Mouse (Mus musculus): ENCODE measurements around the gene Foxp2. TPM values are rescaled to one million over a fixed set of nuclear protein-coding genes. Genes with fewer than 3 reads are reported as not detected.

Gene Foxp2
- total RNA-seq, 2 experiments from 2014 or later: 1.2 to 1.4 TPM

DNA sequence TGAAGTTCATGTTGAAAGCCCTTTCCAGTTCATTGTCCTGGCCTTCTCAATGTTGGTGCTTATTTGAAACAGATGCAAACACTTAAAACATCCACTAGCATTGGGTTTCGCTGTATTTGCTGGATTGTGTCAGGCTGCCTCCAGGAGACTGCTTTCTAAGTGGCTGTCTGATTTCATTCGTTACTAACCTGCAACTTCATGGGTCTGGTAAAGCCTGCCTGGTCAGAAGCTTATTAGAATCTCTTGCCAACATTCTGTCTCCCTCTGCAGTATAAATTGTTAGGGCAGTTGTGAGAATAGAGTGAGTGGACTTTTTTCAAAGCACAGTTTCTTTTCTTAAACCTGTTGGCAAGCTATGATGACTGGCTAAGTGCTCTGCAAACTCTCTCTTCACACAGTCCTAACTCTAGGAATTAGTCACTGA, 420.4 kb downstream of the Foxp2 start:
- intact Hi-C loops (cut with DNase I; ENCODE audit: low total_unique reads): no loop called here
- no peak for DNase-seq

DNA sequence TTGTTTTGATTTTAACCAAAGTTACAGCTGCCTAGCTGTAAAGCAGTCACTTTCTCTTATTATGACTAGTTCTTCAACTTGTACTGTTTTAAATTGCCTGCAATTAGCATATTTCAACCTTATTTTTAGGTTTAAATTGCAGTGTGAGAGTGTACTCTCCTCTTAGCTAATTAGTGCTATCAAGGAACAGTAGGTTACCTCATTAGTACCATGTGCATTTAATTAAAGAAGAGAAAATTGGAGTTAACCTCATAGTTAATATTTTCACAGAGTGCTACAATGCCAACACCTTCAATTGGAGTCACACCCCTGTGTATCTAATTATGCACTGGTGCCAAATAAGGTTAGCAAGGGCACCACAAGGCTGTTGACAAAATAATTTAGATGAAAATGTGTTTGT, 421.9 kb downstream of the Foxp2 start:
- intact Hi-C loops (cut with DNase I; ENCODE audit: low total_unique reads): no loop called here
- DNase-seq: no peak

DNA sequence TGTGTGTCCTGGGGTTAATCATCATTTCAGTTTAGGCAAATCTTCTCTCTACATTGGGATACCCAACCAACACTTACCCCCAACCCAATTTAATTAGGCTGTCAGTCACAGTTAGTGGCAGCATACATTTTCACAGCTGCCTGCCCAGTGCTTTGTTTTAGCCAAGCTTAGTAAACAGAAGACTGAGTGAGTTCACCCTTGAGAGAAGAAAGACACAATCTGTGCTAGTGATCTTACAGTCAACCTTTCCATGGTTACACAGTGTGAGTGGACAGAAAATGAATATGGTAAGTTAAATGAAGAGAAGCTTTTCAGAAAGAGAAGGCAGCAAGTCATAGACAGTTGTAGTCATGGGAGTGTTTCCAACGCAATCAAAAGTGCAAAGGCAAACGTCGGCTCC, 446.6 kb downstream of the Foxp2 start:
- intact Hi-C loops (cut with DNase I; ENCODE audit: low total_unique reads): no loop called here
- DNase-seq: no peak

DNA sequence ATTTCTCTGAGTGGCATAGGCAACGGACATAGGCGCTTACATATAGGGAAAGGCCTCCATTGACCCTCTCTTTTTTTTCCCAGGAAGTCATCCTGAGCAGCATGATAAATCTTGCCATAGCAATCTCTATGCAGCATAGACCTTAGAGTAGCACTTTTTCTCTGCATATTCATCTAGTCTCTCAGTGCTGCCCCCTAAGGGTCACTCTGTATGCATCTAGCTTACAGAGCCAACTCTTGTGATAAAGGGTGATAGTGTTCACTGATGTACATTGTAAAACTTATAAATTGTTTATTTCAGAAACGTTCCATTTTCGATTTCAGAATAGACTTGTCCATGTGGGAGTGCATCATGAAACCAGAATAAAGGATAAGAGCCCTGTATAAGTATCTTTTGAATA, 454.7 kb downstream of the Foxp2 start:
- no peak for DNase-seq
- intact Hi-C loops (cut with DNase I; ENCODE audit: low total_unique reads): no loop called here

DNA sequence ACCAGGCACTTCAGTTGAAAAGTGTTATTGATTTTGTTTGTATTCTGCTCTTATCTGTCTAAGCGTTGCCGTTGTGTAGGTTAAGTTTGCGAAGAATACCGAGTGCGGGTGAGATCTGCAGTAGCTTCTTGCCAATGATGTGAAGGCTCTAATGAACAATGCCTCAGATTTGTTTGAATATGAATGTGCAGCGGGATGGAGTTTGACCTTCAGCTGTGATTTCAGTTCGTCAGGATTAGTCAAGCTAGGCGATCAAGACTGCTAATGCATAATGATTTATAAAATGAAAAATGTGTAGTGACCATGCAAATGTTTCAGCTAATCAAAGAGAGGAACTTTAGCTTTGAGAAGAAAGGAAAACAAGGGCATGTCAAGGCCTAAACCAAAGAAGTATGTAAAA, 469.1 kb downstream of the Foxp2 start:
- no peak for DNase-seq
- intact Hi-C loops (cut with DNase I; ENCODE audit: low total_unique reads): no loop called here

DNA sequence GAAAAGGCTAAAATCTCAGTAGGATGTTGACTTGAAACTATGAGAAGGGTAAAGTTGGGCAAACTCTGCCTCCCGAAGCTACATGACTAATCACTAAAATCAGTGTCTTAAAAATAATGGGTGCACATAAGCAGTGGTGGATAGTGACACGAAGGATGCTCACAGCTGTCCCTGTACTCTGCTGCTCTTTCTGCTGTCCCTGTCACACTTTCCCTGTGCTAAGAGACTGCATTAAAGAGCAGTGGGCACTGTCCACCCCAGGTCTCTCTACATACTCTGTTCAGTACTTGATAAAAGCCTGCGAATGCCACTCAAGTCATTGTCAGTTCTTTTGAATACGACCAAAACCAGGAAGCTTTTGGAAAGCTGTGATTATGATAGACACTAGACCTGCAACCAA, 469.7 kb downstream of the Foxp2 start:
- intact Hi-C loops (cut with DNase I; ENCODE audit: low total_unique reads): no loop called here
- no peak for DNase-seq

DNA sequence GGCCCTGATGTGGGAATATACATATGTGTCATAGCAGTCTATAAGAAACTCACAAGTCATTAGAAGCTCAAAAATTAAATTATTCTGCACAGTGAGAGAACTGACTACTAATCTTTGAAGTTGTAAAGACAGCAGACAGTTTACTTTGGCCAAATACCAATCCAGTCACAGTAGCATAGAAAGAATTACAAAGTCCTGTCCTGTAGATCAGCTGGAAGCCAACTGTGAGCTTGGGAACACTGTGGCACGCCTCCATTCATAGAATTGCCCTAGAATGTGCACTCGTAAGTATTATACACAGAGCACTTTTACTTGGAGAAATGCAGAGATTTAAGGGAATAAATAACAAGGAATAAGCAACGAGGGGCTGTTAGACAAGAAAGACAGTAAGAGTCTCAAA, 472.5 kb downstream of the Foxp2 start:
- no peak for DNase-seq
- intact Hi-C loops (cut with DNase I; ENCODE audit: low total_unique reads): no loop called here

DNA sequence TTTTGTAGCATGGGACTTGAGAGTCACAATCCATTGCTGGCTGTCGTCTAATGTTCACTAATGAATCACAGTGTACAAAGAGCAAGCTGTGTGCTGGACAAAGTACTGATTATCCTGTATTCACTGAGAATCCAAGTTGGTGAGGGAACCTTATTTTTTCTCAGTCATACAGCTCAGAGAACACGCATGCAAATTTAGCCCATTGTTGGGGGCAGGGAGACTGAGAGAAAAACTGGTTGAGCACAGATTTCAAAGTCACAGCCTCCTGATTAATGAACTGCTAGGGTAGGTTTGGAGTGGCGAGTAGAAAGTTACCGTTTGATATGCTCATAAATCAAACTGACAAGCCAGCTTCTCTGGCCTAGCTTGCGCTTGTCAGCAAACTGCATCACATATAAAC, 477.1 kb downstream of the Foxp2 start:
- intact Hi-C loops (cut with DNase I; ENCODE audit: low total_unique reads): no loop called here
- no peak for DNase-seq

DNA sequence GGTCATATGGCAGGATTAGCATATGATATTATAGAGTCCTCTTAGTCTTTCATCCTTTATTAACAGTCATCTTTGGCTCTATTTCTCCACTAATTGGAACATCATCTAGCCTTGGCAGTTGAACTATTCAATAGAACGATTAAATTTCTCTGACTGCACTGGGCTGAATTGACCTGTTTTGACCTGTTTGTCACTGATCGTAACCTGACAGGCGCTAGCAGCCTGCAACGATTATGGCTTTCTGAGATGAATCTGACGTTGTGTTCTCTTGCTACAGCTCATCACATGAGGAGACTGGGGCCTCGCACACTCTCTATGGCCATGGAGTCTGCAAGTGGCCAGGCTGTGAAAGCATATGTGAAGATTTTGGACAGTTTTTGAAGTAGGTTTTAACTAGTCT, 495.3 kb downstream of the Foxp2 start:
- no peak for DNase-seq
- intact Hi-C loops (cut with DNase I; ENCODE audit: low total_unique reads): no loop called here

DNA sequence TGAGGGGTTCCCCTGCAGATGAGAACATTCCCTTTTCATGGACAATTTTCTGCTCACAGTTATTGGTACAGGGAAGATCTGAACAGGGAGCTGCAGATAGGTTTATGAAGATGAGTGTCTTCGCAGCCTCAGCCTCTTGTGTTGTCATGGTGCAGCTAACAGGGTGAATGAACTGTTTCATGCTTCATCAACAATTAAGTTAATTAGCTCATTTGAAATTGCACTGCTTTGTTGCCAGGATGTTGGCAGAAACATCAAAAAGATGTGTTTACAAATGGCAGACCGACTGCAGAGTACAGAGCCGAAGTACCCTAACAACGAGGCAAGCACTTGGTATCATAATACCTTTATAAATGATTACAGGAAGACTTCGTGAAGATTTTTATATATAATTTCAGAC, 496.3 kb downstream of the Foxp2 start:
- DNase-seq: no peak
- intact Hi-C loops (cut with DNase I; ENCODE audit: low total_unique reads): no loop called here

DNA sequence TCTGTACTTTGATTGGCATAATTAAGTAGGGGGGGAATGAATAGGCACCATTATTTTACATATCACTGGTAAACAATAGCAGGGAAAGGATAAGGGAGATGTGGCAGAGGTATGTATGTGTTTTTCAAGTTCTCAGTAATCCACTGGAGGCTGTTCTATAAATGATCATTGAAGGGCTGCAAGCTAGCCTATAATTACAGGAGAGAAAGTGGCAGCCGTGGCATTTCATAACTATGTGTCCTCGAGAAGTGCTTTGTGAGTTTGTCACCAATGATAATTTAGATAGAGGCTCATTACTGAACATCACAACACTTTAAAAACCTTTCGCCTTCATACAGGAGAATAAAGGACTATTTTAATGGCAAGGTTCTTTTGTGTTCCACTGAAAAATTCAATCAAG, 500.0 kb downstream of the Foxp2 start:
- intact Hi-C loops (cut with DNase I; ENCODE audit: low total_unique reads): no loop called here
- no peak for DNase-seq

DNA sequence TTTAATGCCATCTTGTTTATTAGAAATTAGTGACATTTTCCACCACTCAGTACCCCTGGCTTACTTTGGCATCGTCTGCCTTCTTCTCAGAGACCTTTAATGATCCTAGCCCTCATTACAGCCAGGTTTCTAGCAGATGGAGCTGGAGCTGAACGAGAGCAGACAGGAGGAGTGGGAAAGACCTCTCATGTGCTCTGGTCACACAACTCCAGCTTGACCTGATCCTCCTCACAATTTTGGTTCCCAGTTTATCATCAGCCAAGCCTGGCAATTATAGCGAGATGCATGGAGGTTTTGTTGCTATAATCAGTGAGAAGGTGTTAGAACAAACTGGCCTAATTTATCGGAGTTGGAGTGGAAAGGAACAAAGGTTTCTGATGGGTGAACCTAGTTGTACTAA, 500.9 kb downstream of the Foxp2 start:
- intact Hi-C loops (cut with DNase I; ENCODE audit: low total_unique reads): no loop called here
- no peak for DNase-seq

DNA sequence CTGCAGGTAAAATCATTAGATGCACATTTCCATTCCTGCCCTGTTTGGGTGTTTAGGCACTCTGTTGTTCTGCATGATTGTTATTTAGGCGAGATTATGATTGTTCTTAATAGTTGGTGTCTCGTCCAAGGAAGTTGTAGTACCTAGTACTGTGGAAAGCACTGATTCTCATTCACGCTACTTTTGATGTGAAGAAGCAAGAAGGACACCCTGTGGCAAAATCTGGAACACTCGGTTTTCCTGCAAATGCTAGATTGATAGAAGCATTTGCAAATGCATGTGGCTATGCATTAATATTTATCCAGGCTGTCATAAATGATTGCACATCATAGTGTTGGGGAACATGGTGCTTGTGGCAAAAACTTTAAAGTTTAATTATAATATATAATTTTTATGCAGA, 514.0 kb downstream of the Foxp2 start:
- no peak for DNase-seq
- intact Hi-C loops (cut with DNase I; ENCODE audit: low total_unique reads): no loop called here

DNA sequence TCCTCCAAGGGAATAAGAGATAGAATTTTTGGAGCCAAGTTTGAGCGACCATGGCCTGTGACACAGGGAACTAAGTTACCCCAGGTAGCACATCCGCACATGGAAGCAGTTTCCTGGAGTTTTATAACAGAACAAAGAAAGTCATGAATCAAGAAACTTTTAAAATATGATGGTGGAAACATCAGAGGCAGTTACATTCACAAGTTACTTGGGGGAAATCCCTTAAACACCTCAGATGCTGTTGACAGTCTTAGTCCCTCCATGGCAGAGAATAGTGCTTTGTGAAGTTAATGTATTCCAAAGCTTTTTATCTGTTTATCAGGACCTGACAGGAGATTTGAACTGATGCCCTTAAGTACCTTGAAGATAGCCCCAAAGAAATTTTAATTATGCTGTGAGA, 558.6 kb downstream of the Foxp2 start:
- DNase-seq: no peak
- intact Hi-C loops (cut with DNase I; ENCODE audit: low total_unique reads): no loop called here

DNA sequence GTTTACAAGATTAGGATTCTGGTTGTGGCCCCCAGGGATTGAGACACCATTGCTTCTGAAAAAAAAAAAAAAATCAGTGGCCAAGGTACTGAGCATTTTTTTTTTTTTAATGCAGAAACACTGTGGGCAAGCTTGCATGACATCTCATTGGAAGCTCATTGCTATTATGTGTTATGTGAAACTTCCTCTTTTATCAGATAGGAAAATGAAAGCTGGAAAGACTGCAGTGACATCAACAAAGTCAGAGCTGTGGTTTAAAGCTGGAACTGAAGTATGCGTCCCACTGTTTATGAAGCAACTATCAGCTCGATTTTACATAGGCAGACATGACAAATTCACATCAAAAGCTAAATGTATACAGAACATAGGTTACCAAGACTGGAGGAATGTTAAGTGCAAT, 562.2 kb downstream of the Foxp2 start:
- no peak for DNase-seq
- intact Hi-C loops (cut with DNase I; ENCODE audit: low total_unique reads): no loop called here

DNA sequence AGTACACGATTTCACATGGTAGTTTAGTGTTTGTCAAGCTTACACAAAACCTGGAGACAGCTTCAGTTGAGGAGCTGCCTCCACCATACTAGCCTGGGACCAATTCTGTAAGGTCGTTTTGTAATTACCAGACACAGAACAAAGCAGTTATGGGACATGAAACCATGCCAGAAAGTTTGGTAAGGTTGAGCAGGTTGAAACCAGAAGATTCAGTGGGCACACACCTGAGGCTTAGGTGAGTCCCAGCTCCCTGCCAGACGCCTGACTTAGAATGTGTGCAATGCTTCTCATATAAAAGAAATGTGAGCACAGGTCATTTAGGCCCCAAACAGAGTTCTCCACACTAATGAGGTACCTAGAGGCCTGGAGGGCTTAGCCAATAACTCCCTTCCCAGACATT, 564.3 kb downstream of the Foxp2 start:
- no peak for DNase-seq
- intact Hi-C loops (cut with DNase I; ENCODE audit: low total_unique reads): no loop called here

DNA sequence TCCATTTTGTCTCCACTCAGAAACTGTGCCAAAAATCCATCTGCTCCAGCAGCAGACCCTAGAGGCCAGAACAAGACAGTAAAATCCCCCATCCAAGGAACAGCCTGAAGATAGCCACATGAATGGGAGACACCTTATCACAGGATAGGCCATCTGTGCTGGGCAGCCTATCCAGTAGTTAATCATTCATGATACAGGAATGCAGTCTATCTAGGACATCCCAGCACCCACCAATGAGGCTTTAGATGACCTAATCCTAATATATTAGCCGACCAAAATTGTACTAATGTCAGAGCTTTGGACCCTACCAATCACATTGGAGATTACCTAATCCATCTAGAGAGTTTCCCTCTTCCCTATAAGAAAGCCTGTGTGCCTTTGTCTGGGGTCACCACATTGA, 565.5 kb downstream of the Foxp2 start:
- intact Hi-C loops (cut with DNase I; ENCODE audit: low total_unique reads): no loop called here
- DNase-seq: no peak

DNA sequence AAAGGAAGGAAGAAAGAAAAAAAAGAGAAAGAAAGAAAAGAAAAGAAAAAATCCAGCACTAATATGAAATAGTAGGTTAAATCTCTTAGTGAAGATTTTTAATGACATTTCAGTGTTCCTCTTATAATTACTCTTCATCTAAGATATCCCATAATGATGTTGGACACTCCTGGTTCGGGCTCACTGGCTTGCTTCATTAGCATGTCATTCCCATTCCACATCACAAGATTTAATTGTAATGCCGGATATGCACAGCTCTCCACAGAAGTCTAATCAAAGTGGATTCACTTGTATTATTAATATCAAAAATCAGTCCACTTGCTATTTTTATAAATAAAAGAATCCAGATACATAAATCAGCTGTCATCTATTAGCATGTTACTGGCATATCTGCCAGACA, 585.8 kb downstream of the Foxp2 start:
- intact Hi-C loops (cut with DNase I; ENCODE audit: low total_unique reads): no loop called here
- DNase-seq: no peak

Small RNA genes lying within 50 kb of the gene (microRNA-seq; reads per million reads assigned to microRNA genes)
- gene Gm25470: 0 reads per million in 2 experiments

Other genes with a start within 250 kb of the Foxp2 start
- gene Ppp1r3a, start 146.1 kb upstream of the Foxp2 start, total RNA-seq (2021): 100 to 1,000 TPM; 130 to 146 TPM